Mouse (Mus musculus) c-Kit-positive CD71-negative TER-119-negative erythroid progenitor cells, embryonic 14.5 days (primary cell): ENCODE results near the gene Gm48552.

Source experiments
- DNase-seq: peaks from one replicate; pipeline ENCODE4 v3.0.0-alpha.2; 2013; ENCODE audit warnings: low read depth

Gm48552 gene

DNA sequence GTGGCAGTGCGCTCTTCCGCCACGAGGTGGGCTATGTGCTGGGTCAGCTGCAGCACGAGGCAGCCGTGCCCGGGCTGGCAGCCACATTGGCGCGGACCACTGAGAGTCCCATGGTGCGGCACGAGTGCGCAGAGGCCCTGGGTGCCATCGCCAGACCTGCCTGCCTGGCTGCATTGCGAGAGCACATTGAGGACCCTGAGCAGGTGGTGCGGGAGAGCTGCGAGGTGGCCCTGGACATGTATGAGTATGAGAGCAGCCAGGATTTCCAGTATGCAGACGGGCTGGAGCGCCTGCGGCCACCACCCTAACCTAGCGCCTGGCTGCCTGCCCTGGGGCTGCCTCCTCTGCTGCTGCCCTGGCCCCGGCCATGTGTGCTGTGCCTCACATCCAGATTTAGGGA, 1.1 kb upstream of the Gm48552 start:
- no peak for DNase-seq

DNA sequence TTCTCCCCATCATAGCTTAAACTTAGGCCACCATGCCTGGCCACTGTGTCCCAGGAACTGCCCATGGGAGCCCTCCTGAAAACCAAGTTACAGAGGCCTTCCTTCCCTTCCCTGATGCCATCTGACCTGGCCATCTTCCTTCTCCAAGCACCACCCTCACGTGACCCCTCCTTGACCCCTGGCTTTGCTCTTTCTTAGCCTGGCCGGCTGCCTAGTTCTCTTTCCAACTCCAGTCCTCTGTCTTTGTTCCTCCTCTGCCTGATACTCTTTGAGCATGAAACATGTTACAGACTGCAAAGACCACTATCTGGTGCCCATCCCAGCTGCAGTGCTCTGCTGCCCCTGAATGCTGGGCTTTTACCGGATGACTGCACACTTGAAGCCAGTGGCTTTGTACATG, 568 bp downstream of the Gm48552 start:
- DNase-seq, result no peak

DNA sequence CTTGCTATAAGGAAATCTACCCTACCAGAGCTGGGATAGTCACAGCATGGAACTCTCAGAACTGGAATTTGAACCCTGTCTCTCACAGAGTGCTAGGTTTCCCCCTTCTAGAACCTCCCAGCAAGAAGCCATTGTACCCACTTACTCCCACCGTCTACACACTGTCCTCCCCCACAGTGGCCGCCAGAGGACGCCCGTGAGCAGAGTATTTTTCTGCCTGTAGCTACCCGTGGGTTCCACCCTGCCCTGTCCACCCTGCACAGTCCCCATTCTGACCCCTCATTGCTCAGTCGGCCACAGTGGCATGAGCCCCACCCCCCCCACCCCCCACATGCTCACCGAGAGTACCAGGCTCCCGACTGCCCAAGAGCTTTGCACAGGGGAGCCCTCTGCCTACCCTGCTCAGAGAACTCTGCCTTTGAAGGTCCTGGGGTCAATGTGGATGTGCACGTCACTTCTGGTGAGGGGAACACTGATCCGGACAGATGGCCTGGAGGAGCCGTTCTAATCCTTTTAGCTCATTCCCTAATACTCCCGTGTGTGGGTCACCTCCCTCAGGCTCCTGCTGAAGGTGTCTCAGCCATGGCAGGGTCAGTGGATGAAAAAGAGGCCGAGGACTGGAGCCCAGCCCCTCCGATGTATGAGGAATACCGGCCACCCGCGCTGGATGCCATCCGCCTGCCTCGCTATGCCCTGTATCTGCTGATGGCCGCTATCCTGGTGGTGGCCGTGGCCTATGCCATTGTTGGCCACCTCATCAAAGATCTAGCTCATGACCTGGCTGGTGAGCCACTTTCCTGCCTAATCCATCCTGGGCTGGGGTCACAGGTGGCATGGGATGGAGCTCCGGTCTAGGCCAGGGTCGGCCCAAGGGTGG, 1.2 kb downstream of the Gm48552 start:
- DNase-seq, result no peak

DNA sequence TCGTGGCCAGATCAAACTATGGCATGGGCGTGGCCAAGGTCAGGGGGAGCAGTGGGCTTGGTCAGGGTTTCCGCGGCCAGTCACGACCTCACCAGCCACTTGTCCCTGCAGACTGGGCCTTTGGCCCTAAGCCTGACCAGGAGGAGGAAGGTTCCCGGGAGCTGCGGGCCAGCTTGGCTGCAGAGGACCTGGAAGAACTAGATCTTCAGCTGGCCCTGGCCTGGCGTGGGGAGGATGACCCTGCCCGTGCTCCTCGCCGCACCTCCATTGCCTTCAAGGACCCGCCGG, 1.8 kb downstream of the Gm48552 start:
- DNase-seq, result no peak

DNA sequence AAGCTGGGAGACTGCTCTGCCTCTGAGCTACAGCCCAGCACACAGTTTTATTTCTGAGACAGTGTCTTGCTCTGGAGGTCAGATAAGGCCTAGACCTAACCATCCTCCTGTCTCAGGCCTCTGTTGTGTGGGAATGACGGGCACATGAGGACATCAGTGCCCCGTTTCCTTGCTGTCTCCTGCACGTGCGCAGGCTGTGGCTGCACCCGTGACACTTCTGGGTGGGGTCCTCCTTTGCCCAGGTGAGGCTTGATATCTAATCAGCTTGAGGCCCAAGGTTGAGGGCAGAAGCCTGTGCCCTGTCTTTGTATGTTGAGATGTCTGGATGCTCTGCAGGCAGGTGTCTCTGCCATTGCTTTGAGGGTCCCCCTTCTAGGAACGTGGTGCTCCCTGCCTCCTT, 3.5 kb downstream of the Gm48552 start:
- DNase-seq, result no peak

DNA sequence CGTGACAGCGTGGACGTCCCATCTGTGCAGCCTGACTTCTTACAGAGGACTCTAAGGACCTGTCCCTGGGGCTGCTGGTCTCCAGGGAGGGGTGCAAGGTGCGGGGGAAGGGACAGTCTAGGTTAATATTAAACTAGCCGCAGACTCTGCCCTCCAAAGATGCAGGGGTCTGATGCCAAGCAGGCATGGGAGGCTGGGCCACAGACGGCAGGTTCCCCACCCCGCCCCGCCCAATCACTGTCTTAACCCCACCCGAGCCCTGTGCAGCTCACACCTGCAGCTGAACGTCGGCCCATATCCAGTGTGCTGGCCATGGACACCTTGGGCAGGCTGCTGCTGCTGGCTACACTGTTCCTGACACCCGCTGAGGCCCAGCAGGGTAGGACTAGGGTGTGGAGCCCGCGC, 4.0 kb downstream of the Gm48552 start, which contains the start of gene Smim24:
Smim24 (plus strand) TSS at position 271 of the 405 bp plus-strand sequence.
- DNase-seq, result no peak

DNA sequence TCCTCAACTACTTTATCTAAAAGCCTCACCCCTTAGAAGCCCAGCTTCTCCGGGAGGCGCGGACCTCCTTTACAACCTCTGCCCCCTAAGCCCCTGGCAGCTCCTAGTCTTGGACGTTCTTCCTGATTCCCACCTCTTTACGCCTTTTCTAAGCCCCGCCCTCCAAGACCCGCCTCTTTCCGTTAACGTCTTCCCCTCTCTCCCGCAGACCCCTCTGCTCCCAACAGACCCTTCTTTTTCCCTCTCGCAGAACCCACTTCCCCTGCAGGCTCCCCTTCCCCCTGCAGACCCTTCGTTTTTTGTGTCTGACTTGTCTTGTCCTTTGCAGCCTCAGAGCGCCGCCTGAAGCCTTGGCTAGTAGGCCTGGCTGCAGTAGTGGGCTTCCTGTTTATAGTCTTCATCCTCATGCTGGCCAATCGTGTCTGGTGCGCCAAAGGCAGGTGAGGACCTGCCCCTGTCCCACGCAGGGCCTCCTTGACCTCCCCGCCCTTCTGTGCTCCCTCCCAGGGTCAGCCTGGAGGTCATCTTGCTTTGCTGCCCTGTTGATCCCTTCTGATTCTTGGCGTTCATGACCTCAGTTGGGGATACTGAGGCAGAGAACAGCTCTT, 4.8 kb downstream of the Gm48552 start:
- DNase-seq, result no peak

DNA sequence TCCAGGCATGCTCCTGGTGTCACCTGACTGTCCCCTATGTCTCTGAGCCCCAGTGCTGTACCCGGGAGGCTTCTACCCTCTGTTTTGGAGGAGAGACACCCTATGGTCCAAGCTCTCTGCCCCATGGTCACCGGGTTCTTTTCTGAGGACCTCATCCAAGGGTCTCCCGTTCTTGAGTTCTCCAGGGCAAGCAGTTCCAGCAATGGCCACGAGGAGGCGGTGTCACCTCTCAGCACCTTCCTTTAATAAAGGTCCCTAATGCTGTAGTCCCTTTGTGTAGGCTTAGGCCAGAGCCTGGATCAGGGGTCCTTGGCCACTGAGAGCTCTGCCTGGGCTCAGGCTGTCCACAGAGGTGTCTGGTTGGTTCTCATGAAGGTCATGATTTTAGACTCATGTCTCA, 6.3 kb downstream of the Gm48552 start:
- DNase-seq, result peak; percentile 72

DNA sequence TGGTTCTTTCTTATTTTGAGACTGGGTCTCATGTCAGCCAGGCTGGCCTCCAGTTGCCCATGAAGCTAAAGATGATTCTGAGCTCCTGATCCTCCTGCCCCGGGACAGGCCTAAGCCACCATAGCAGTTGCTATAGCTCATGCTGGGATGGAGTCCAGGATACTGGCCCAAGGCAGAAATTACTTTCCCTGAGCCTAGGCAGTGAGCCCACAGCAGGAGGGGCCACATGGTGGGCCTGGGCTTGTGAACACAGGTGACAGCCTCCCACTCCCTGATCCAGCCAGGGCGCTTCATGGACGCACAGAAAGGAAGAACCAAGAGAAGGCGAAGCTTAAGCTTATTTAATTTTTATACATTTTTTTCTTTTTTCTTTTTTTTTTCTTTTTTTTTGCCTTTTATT, 7.1 kb downstream of the Gm48552 start:
- no peak for DNase-seq

DNA sequence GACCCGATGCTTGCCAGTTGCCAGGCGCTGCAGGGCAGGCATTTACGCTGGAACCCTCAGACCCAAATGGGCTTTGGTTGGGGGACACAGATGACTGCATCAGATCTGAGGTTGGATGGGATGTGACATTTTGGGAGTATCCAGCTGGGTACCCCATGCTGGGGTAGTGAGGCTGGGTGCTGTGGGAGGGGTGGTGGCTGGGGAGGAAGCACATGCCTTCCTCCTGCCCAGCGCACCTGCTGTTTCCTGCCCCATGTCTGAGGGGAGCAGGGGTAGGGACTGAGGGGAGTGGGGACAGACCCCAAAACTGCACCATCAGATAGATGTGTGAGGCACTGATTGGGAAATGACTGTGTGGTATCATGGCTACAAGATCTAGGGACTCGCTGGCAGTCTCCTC, 7.9 kb downstream of the Gm48552 start:
- DNase-seq, result no peak

DNA sequence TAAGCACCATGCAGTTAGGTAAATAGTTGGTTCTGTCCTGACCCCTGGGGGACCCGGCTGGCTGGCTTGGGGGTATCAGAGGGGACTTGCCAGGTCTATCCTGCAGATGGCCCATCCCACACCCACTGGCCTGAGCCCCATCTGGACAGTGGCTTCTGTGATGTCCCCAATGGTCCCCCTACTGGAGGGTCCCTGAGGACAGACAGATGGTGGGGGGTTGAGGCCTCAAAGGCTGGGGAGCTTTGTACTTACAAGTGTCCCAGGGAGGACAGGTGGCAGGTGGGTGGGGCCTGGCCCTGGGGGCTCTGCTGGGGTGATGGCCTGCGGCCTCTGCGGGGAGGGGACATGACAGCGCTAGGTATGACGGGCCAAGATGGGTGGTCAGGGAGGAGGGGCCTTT, 10.5 kb downstream of the Gm48552 start:
- no peak for DNase-seq

DNA sequence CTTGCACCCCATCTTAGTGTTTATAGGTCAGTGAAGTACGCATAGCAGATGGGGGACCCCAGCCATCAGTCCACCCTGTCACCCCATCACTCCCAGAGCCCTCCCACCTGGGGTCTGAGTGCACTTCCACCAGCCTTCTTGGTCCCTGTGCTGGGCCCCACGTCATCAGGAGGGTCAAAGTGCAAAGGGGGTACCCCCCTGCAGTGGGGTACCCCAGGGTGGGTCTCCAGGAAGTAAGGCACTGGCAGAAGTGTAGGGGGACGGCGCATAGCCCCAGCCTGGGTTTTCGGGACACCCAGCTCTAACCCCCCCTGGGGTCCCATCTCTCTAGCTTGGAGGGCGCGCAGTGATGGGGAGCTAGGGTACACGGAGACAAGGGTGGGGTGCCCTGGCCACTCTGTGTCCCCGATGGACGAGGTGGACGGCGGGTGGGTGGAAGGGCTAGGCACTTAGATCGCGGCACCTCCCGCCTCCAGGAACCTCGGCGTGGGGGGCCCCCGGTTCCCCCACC, 11.0 kb downstream of the Gm48552 start:
- DNase-seq, result no peak

DNA sequence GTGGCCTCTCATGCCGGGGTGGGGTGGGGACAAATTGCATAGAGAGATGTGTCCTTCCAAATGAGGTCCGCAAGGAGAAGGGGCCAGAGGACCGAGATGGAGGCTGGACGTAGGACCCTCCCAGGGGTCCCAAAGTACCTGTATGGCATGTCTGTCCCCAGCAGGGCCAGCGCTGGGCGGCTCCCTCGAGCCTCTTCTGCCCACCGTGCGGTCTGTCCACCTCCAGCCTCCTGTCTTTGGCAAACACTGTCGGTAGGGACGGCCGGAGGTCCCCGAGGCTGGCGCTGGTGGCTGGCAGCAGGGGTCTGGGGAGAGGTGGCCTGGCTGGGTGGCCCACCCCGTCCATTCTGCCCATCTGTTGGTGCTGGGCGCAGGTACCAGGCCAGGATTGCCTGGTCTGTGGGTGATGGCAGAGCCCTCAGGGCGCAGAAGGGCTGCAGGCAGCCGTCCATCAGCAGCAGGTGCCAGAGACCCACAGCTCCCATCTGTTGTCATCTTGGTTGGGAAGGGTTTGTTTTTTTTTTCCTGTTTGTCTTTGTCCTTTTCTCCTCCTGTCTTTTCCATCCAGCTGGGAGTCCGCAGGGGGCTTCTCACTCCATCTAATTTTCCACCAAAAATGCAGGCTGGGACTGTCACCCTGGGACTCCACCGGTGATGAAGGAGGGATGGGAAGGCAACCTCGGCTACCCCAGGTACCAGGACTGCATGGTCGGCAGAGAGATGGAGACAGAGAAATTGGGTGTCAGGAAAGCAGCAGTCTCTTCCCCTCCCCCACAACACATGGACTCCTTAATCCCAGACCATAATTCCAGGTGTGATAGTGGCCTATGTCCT, 11.8 kb downstream of the Gm48552 start:
- no peak for DNase-seq

DNA sequence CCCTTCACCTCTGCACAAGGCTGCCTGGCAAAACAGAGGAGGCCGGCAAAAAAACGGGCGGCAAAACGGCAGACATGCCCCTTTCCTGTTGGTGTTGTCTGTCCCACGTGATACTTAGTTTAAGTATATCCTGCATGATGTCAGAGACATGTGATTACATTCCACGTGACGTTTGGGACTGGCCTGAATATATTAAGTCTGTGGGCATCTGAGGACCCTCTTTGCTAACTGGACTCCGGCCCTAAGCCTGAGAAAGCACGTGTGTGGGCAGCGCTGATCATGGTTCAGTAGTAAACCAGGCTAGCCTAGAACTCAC, 12.4 kb downstream of the Gm48552 start:
- DNase-seq, result no peak

DNA sequence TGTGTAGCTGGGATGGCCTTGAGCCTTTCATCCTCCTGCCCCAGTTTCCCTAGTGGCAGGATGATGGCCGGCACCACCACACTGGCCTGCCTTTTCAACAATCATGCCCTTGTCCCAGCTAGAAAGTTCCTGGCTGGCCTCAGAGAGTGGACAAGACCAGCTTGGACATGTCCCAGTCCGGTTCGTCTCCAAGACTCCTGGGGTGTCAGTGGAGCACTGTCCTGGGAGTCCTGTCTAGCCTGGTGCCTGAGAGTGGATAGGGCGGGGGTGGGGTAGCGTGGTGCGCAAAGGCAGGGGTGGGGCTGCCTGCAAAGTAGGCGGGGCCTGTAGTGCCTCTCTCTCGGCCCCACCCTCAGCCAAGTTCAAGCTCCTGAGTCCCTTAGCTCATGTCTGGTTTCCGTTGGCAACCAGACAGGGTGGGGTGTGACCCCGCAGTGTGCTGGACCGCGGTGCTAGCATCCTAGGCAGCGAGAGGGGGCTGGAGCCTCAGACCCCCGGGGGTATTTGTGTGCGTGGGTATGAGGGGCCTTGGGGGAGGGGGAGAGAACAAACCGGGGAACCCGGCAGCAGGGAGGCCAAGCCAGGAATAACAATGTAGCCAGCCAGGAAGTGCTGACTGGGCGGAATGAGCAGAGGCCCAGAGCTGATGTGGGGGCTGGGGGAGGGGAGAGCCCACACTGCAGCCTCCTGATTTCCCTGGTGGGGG, 12.9 kb downstream of the Gm48552 start:
- no peak for DNase-seq

DNA sequence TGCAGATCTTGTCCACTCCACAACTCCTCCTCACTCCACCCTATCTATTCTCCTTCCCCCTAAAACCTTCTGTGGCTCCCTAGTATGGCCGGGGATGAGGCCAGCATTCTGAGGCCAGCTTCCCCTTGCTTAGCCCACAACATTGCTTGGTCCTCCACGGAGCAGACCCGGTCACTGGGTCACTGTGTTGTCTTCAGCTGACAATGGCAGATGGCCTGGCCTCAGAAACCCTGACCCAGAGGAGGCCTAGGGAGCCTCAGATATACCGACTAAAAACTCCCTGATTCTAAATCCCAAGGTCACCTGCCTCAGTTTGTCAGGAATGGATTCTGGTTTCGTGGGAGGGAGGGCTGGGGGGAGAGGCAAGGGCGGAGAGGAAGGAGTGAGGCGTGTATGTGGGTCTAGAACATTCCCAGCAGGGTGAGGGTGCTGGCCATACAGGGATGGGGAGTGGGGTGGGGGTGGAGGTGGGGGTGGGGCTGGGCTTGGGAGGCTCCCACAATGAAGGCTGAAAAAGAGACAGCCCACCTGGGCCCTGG, 13.5 kb downstream of the Gm48552 start:
- no peak for DNase-seq

DNA sequence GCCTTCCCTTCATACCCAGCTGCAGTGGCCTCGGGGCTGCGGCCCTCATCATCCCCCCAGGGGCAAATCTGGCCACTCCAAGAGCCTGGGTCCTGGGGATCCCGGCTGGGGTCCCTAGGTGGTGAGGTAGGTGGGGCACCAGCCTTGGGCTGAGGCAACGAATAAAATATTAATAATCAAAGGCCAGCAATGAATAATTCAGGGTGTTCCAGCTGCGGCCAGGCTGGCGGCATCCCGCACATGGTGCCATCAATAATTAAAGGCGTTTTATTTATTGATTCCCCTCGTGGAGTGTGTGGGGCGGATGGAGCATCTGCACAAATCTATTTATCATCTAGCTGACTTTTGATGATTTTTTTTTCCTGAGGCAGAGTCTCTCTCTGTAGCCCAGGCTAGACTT, 14.7 kb downstream of the Gm48552 start:
- DNase-seq, result no peak

DNA sequence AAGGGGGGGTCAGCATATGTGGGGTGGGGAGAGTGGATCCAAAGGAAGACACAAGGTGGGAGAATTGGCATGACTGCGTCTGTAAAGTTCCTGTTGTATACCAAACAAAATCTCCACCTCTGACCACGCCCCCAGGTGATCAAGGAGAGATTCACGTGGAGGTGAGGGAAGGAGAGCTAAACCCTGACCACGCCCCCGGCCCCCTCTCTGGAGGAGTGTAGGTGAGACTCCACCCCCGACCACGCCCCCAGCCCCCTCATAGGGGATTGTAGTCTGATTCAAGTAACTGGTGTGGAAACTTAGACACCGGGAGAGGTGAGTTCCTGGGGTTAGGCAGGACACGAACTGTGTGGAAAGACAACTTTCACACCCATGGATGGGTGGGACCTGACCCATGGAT, 15.3 kb downstream of the Gm48552 start:
- no peak for DNase-seq

DNA sequence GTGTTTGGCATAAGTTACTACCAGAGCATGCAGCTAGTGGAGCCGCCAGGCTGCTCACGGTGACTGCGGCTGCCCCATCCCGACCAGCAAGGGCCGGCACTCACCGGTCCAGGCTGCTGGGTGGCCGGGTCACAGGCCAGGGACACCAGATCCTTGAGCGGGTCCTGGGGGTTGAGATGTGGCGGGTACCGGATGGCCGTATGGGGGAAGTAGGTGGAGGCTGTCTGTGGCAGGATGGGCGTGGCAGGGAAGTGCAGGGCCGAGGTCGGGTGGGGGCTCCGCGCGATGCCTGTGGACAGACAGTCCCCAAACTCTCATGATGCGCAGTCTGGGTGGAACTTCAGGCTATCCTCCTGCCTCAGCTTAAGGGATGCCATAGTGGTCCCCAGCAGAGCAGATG, 15.9 kb downstream of the Gm48552 start:
- no peak for DNase-seq

DNA sequence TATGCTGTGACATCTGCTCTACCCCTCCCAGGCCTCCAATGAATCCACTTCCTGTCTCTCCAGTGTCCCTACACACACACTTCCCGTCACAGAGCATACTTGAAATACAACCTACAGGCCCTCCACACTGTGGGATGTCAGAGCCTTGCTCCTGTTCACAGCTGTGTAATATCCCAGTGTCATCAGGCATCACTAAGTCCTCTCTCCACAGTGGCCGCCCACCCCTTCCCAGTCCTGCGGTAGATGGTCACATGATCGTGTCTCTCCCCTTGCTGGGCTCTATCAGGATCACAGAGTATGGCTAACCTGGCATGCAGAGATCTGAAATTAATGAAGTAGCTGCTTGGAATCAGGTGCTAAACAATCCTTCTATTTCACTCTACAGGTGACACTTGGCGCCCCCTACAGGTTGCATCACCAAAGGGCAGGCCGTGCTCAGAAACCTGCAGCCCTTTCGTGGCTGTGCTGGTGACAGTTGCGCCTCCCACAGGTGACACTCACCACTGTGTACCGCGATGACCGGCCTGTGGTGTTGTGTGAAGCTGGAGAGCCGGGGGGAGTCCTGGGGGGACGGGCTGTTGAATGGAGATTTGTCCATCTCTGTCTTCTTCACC, 16.9 kb downstream of the Gm48552 start:
- peak; percentile 57 for DNase-seq
